Mouse (Mus musculus) cerebellum, adult 2 months (tissue): Measurements from ENCODE around the gene Trim47. TPM values are rescaled to one million over a fixed set of nuclear protein-coding genes. Genes with fewer than 3 reads are reported as not detected.
A peak's percentile ranks its signal among the peaks of the same experiment; 100 is the strongest.
"Not testable (repeated sequence)": the region's sequence is repeated elsewhere in the genome, so short reads cannot be mapped to it uniquely, and the experiment has no call there.

Source experiments
- DNase-seq, 2 experiments: peaks; one replicate each; pipeline ENCODE4 v3.0.0; 2021
- H3K27ac ChIP-seq: fragments of 200-500 bp; 2 replicates; pipeline ENCODE4 v1.5.1; 2012; ENCODE audit warnings: low read length, control low read depth, inconsistent platforms; ENCODE audit not compliant: insufficient read depth
- H3K27me3 ChIP-seq: fragments of 200-500 bp; 2 replicates; pipeline ENCODE4 v1.6.1; 2012; ENCODE audit warnings: inconsistent platforms, mild to moderate bottlenecking, low read length, moderate library complexity; ENCODE audit not compliant: control insufficient read depth, insufficient read depth
- H3K4me1 ChIP-seq: fragments of 200-500 bp; 2 replicates; pipeline ENCODE4 v1.6.1; 2011; ENCODE audit warnings: low read length; ENCODE audit not compliant: control insufficient read depth, insufficient read depth
- H3K4me3 ChIP-seq: fragments of 200-500 bp; replicated peaks from 2 replicates; pipeline ENCODE3; 2011; ENCODE audit warnings: mild to moderate bottlenecking, low read depth, low read length, control low read depth; ENCODE audit not compliant: insufficient read depth
- CTCF ChIP-seq: fragments of 200-500 bp; IDR thresholded peaks from 2 replicates; pipeline ENCODE4 v1.5.1; 2011; ENCODE audit warnings: low read depth, mild to moderate bottlenecking, control low read depth, low read length, moderate library complexity, borderline replicate concordance; ENCODE audit not compliant: insufficient read depth
- POLR2A ChIP-seq: fragments of 200-500 bp; IDR thresholded peaks from 2 replicates; pipeline ENCODE4 v1.6.1; 2011; ENCODE audit warnings: low read length, control low read depth, borderline replicate concordance; ENCODE audit not compliant: insufficient read depth
- WGBS: fragments of 180-500 bp; shearing (Covaris S2); methylation state at CpG from one replicate; pipeline ENCODE4 v1.1.7; 2018; 5-methylcytosine and 5-hydroxymethylcytosine counted together
- polyA plus RNA-seq: library from polyadenylated mRNA; depleted of rRNA; stranded (reverse); fragments of >200 nt; gene quantifications from 2 replicates; pipeline ENCODE4 v1.2.3, GENCODE M21; 2012

Trim47 gene
- polyA plus RNA-seq, 1 experiment = 4.1 TPM

DNA sequence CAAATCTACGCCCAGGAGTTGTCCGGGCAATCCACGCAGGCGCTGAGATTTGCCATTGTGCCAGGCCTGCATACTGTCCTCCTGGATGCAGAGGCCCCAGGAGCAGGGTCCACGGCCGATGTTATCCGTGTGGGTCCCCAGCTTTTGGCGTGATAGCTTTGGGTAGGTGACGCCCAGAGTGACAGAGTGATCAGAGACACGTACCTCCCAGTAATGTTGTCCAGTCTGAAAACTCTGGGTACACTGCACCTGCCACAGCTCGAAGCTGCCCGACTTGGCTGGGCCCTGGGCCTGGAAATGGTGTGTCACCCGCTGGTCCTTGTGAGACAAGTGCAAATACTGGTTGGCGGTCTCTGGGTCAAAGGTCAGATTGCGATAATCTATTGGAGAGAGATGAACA lies 749 bp downstream of the Trim47 start:
- DNase-seq = peak in 1 of 2 experiments; percentile 5
- WGBS = 95% methylated on average over 15 of the region's 15 CpGs
- TF ChIP-seq POLR2A (no peak), CTCF (no peak)
- Histone ChIP-seq H3K27ac (no peak overlapping the region), H3K4me1 (peaks cover 15% of the 10 kb centered on the region), H3K4me3 (no peak overlapping the region), H3K27me3 (no peaks in the 10 kb centered on the region)

DNA sequence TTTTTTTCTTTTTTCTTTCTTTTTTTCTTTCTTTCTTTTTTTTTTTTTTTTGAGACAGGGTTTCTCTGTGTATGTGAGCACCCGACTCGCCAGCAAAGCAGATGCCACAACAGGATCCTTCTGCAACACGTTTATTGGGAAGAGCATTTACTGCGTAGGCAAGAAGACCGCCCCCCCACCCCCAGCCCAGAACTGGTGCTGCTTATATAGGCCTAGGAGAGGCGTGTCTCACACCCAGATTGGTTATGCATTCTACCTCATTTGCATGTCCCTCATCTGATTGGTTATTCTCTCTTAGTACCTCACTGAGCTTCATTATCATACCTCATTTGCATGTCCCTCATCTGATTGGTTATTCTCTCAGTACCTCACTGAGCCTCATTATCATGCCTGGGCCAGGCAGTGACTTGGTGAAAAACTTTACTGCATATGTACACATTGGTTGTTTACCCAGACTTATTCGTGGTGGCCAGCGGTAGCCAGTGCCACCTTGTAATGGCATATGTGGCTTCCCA lies 5.2 kb downstream of the Trim47 start:
- WGBS = 93% methylated on average over 8 of the region's 8 CpGs
- not testable (repeated sequence) for H3K4me1 ChIP-seq

DNA sequence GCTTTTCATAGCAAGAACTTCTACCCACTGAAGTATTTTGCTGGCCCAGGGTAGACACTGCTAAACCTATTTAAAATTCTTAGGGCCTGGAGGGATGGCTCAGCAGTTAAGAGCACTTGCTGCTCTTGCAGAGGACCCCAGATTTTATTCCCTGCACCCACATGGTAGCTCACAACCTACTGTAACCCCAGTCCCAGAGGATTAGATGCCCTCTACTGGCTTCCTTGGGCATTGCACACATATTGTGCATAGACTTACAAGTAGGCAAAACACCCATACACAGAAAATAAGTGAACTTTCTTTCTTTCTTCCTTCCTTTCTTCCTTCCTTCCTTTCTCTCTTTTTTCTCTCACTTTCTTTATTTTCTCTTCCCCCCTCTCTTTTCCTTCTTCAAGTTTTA lies 9.2 kb downstream of the Trim47 start:
- no peaks in the 10 kb centered on the region for H3K27me3 ChIP-seq
- no peaks in the 10 kb centered on the region for H3K4me1 ChIP-seq
- H3K4me3 ChIP-seq = no peak overlapping the region
- H3K27ac ChIP-seq = no peak overlapping the region
- TF ChIP-seq POLR2A (no peak), CTCF (no peak)
- no peak for DNase-seq

More for the DNA sequence above, 5.2 kb downstream of the Trim47 start:
- not testable (repeated sequence) for H3K4me3 ChIP-seq, DNase-seq, H3K27ac ChIP-seq, H3K27me3 ChIP-seq

DNA sequence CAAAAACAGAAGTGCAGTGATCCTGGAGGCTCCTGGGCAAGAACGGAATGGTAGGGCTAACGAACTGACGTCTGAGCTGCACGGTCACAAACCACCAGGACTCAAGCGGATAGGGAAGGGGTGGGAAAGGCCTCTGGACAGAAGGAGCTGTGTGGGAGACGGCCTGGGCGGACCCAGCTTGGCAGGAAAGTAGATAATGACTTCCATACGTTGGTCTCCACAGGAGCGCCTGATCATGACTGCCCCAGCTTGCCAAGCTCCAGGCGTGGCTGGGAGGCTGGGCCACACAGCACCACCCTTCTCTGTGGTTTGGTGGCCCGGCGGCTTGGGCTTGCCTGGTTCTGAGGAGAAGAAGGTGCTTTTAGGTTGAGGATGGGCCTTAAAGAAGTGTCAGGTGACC lies 9.8 kb downstream of the Trim47 start:
- H3K27ac ChIP-seq = no peak overlapping the region
- H3K4me1 ChIP-seq = no peaks in the 10 kb centered on the region
- H3K4me3 ChIP-seq = no peak overlapping the region
- TF ChIP-seq POLR2A (no peak), CTCF (no peak)
- H3K27me3 ChIP-seq = no peaks in the 10 kb centered on the region
- DNase-seq = no peak
- WGBS = 61% methylated on average over 12 of the region's 12 CpGs

DNA sequence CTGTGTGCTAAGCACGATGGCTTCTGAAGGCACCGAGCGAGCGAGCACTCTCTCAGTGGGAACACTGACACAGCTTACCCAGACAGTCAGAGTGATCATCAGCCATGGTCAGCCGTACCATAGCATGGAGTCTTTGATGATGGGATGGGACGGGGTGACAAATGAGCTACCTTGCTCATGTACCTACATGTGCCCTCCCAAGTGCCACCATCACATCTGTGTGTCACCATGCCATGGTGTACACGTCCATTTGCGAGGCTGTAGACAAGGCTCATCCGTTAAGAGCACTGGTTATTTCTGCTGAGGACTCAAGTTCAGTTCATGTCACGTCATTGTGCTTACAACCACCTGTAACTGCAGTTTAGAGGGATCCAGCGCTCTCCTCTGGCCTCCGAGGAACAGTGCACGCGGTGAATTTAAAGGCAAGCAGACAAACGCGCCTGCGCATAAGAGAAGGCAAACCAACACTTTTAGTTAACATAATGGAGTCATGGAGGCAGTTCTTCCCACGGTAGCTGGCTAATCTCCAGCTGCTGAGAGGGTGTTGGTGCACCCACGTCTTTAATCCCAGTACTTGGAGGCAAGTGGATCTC lies 15.3 kb downstream of the Trim47 start:
- 86% methylated on average over 19 of the region's 19 CpGs for WGBS

DNA sequence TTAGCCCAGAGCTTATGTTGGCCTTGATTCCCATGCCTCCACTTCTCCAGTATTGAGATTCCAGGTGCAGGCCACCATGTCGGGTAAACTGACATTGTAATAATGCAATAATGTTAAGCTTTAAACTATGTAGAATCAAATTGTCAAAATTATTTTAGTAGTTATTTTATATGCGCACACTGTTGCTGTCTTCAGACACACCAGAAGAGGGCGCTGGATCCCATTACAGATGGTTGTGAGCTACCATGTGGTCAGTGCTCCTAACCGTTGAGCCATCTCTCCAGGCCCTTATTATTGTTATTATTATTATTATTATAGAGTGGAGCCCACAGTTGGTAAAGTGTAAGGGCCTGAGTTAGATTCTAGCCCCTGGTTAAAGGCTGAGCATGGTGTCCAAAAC lies 15.9 kb downstream of the Trim47 start:
- peaks cover 6% of the 10 kb centered on the region; the same call in 1 of the 2 replicates for H3K27me3 ChIP-seq
- 81% methylated on average over 4 of the region's 4 CpGs for WGBS
- TF ChIP-seq POLR2A (no peak), CTCF (0 out of 2 replicates have a peak, but pooled peaks have one; percentile 1)

More for the DNA sequence above, 15.3 kb downstream of the Trim47 start:
- Histone ChIP-seq H3K27ac (no peak overlapping the region), H3K27me3 (peaks cover 6% of the 10 kb centered on the region; the same call in 1 of the 2 replicates), H3K4me3 (no peak overlapping the region), H3K4me1 (peaks cover 17% of the 10 kb centered on the region)
- TF ChIP-seq POLR2A (no peak), CTCF (no peak)
- no peak for DNase-seq

DNA sequence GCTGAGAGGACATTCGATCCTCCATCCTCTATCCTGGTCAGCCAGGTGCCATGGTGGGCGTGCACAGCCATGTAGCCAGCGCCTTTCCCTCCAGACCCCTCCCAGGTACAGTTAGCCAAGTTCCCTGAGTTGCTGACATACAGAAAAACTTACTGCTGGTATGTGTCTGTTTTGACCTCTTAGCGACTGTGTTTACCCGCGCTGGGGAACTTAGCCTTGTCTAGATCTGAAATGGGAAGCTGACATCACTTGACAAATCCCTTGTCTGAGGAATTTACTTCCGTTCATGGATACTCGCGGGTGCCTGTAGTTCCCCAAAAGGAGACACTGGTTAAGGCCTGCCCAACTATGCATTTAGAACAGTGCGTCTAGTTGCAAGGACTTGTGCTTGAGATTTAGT lies 16.5 kb downstream of the Trim47 start:
- no peak for DNase-seq
- Histone ChIP-seq H3K4me3 (no peak overlapping the region), H3K27me3 (peaks cover 6% of the 10 kb centered on the region; the same call in 1 of the 2 replicates), H3K27ac (no peak overlapping the region), H3K4me1 (peaks cover 17% of the 10 kb centered on the region)
- TF ChIP-seq POLR2A (no peak), CTCF (no peak)
- WGBS = 51% methylated on average over 10 of the region's 10 CpGs

More for the DNA sequence above, 15.9 kb downstream of the Trim47 start:
- DNase-seq = no peak
- H3K4me1 ChIP-seq = peaks cover 17% of the 10 kb centered on the region
- H3K27ac ChIP-seq = no peak overlapping the region
- H3K4me3 ChIP-seq = no peak overlapping the region

DNA sequence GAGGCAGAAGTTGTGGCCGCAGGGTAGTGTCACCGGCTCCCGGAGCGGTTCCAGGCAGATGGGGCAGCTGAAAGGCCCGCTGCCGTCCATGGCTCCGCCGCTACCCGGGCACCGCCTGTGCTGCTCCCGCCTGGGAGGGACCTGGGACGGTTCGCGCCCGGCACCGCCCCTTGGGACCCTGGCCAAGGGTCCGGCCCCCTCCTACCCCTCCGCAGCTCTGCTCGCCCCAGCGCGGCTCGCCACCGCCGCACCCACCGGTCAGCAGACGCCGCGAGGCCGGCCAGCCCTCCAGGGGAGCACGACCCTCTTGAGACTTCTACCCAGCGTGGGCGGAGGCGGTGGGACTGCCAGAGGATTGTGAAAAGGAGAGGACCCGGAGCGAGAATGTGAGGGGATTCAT lies 16.9 kb downstream of the Trim47 start:
- Histone ChIP-seq H3K27ac (no peak overlapping the region), H3K4me1 (peaks cover 17% of the 10 kb centered on the region), H3K27me3 (peaks cover 6% of the 10 kb centered on the region; the same call in 1 of the 2 replicates), H3K4me3 (no peak overlapping the region)
- TF ChIP-seq CTCF = no peak
- TF ChIP-seq POLR2A = no peak
- no peak for DNase-seq
- 2% methylated on average over 35 of the region's 35 CpGs for WGBS
